Mouse (Mus musculus): ENCODE data around the gene Fam162a.

DNA sequence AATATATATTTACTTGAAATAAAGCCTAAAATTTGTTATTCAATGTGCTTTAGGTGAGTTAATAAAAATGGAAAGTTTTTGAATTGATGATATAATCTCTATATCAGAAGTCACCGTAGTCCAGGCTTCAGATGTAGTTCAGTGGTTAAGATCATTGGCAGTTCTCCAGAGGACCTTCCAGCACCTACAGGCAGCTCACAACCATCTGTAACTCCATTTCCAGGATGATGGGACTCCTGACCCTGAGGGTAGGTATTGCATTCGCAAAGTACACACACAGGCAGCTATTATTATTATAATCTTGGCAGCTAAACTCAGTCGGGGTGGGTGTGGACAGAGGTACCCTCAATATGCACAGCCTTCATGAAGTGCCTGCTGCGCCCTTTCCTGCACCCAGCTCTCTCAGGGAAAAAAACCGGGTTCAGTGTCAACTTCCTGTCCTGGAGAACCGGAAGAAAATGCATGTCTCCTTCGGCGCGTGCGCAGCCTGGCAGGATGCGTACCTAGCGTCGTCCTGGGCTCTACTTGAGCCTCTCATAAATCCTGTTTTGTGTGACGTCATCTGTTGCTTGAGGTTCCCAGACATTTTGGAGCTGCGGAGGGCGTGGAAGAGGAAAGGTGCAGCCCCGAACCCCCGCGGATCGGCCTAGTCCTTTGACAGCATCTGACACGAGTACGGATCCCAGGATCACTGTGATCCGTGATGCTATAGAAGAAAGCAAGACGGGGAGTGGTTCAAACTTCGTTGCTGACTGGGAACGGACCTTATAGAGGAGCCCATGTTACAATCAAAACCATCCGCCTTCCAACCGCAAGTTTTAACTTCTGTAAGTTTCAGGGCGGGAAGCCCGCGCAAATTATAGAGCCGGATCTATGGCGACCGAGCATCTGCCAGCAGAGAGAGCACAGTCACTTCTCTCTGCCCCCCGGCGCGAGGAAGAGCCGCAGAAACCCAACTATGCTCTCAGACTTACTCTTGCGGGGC is 30.5 kb downstream of the Fam162a start, which contains the start of gene Wdr5b:
- peak; percentile 24 for TF ChIP-seq POLR2A (IDR thresholded peaks at IDR 0.05; ENCODE audit: low read depth, low read length)
- TF ChIP-seq CTCF (conservative IDR thresholded peaks at IDR 0.05; ENCODE audit: insufficient read depth, insufficient read length, low read depth, low read length) = no peak
